Comparison of ENCODE assay signal across 22 mouse cellular contexts in genomic region chr6:114664716-114665115, GRCm38 (mm10). TPM values are rescaled to one million over a fixed set of nuclear protein-coding genes. Genes with fewer than 3 reads are reported as not detected.
DNase-seq lines count a peak whose midpoint lies in the region; ATAC-seq and TF ChIP-seq lines count a peak whose summit lies in the region.
"Had no signal": no experiment of that assay in that cellular context is flagged by ENCODE, and none has a peak within 500 bp of the region (broad histone marks: within the 10 kb centered on the region; RNA-seq: fewer than 3 reads in every experiment).

No protein-coding gene starts in this region.

- peaks cover 2% of the 10 kb centered on the region; the same call in 1 of the 2 replicates for H3K79me2 ChIP-seq in liver, adult 2 months (ENCODE audit: control insufficient read depth, insufficient read depth, low read length)

- TF ChIP-seq CTCF in liver, adult 2 months (IDR thresholded peaks at IDR 0.05; ENCODE audit: low read depth, low read length): no peak
- TF ChIP-seq CTCF in hindbrain, postnatal 0 days (IDR thresholded peaks at IDR 0.05; ENCODE audit: low read depth): no peak

- H3K27me3 ChIP-seq in heart, embryonic 12.5 days (replicated peaks): no peaks in the 10 kb centered on the region
- H3K27me3 ChIP-seq in liver, adult 2 months (ENCODE audit: control insufficient read depth, insufficient read depth, low read length): no peaks in the 10 kb centered on the region
- H3K27me3 ChIP-seq in hindbrain, postnatal 0 days (ENCODE audit: insufficient read depth, low read length): no peaks in the 10 kb centered on the region
- H3K27me3 ChIP-seq: CH12.LX, Patski had no signal

- no peaks in the 10 kb centered on the region for H3K36me3 ChIP-seq in heart, embryonic 12.5 days
- no peaks in the 10 kb centered on the region for H3K36me3 ChIP-seq in liver, adult 2 months (ENCODE audit: control insufficient read depth, insufficient read depth, low read length)
- H3K36me3 ChIP-seq in hindbrain, postnatal 0 days (ENCODE audit: insufficient read depth, low read length): no peaks in the 10 kb centered on the region

- no peak for TF ChIP-seq POLR2A in liver, adult 2 months (IDR thresholded peaks at IDR 0.05; ENCODE audit: extremely low read depth, insufficient read depth, low read length)

- H3K4me3 ChIP-seq in heart, embryonic 12.5 days: no peak overlapping the region
- no peak overlapping the region for H3K4me3 ChIP-seq in liver, adult 2 months (ENCODE audit: insufficient read depth, low read depth, low read length)
- no peak overlapping the region for H3K4me3 ChIP-seq in hindbrain, postnatal 0 days (ENCODE audit: low read length)

- no peak overlapping the region for H3K4me2 ChIP-seq in heart, embryonic 12.5 days
- no peak overlapping the region for H3K4me2 ChIP-seq in hindbrain, postnatal 0 days (ENCODE audit: low read depth, low read length)

- no peak overlapping the region for H3K27ac ChIP-seq in heart, embryonic 12.5 days (ENCODE audit: poor library complexity, severe bottlenecking)
- no peak overlapping the region for H3K27ac ChIP-seq in liver, adult 2 months (replicated peaks; ENCODE audit: insufficient read depth, low read depth, low read length)
- no peak overlapping the region for H3K27ac ChIP-seq in hindbrain, postnatal 0 days

- WGBS in heart, embryonic 12.5 days: 67% methylated on average over 2 of the region's 2 CpGs
- 82% methylated on average over 2 of the region's 2 CpGs for WGBS in liver, adult 2 months
- WGBS in hindbrain, postnatal 0 days: 87% methylated on average over 2 of the region's 2 CpGs

- no peak for ATAC-seq in heart, embryonic 12.5 days (ENCODE audit: insufficient number of reproducible peaks, low FRiP score)
- ATAC-seq in hindbrain, postnatal 0 days: no peak
- ATAC-seq: activated CD4-positive, CD25-positive, alpha-beta regulatory T cell, adult 4 months; CD4-positive, CD25-positive, alpha-beta regulatory T cell, adult 4 months; Patski had no signal

- H3K4me1 ChIP-seq in heart, embryonic 12.5 days (replicated peaks): peaks cover 9% of the 10 kb centered on the region
- peaks cover 18% of the 10 kb centered on the region for H3K4me1 ChIP-seq in liver, adult 2 months (ENCODE audit: control insufficient read depth, insufficient read depth, low read length)
- H3K4me1 ChIP-seq in hindbrain, postnatal 0 days (ENCODE audit: insufficient read depth, low read length): no peaks in the 10 kb centered on the region

- no peaks in the 10 kb centered on the region for H3K9me3 ChIP-seq in heart, embryonic 12.5 days (replicated peaks)
- H3K9me3 ChIP-seq in hindbrain, postnatal 0 days (ENCODE audit: low read length): no peaks in the 10 kb centered on the region
- H3K9me3 ChIP-seq: G1E had no signal

- DNase-seq in heart, adult 18-20 months: peak; percentile 51 to 52
- DNase-seq in heart, postnatal 36 days: peak; percentile 24 to 38
- DNase-seq in heart, adult 8-10 months (ENCODE audit: low spot score): no peak
- DNase-seq in liver, adult 2 months (ENCODE audit: extremely low read depth, low read depth, low spot score): peak; percentile 58
- DNase-seq in liver: no peak
- peak; percentile 85 for DNase-seq in adipocyte (ENCODE audit: low spot score)
- no peak for DNase-seq in hindbrain, postnatal 0 days (ENCODE audit: low spot score)
- DNase-seq: adrenal gland, adult 2 months; adrenal gland, adult 8-10 months; adrenal gland, postnatal 10 days; adrenal gland, postnatal 14 days; adrenal gland, postnatal 25 days; B cell, adult 2 months; cerebellum, adult 11 months; cerebellum, adult 11-12 months; cerebellum, adult 18-20 months had no signal

- H3K9ac ChIP-seq in heart, embryonic 12.5 days: no peak overlapping the region
- H3K9ac ChIP-seq in liver, adult 2 months (ENCODE audit: low read depth, low read length): no peak overlapping the region
- H3K9ac ChIP-seq in hindbrain, postnatal 0 days (replicated peaks; ENCODE audit: low read length): no peak overlapping the region

- intact Hi-C loops in heart, postnatal 36 days (cut with DNase I): no loop called here

RNA-seq across cellular contexts. Expression of gene Atg7, which starts 21.8 kb away (rescaled TPM):
- 10 to 100 TPM; 11.0 to 13.2 TPM for total RNA-seq in heart, adult 18-20 months (2021)
- polyA plus RNA-seq in heart, embryonic 12.5 days (2016; fragmentation: Nextera tagmentation; extraction: Ambion mirVana): 18.2 and 18.4 TPM in 2 replicates
- 10 to 100 TPM; 10.4 to 14.7 TPM for total RNA-seq in heart, postnatal 36 days (2021)
- 10 to 100 TPM; 11.5 to 13.1 (median 12.2) TPM for total RNA-seq in heart, adult 8-10 months (2022)
- total RNA-seq in liver, adult 2 months (2014; rRNA removed): 18.8 and 22.6 TPM in 2 replicates
- polyA plus RNA-seq in liver, adult 2 months (2012; rRNA removed): 31.7 and 36.7 TPM in 2 replicates
- 15.0 and 17.5 TPM in 2 replicates for total RNA-seq in hindbrain, postnatal 0 days (2014; rRNA removed)
- 15.9 and 16.6 TPM in 2 replicates for polyA plus RNA-seq in hindbrain, postnatal 0 days (2015; fragmentation: Nextera tagmentation; extraction: Ambion mirVana)

Comparison
In these comparisons a context has a peak if more than half of its experiments do, and no peak if none do; other contexts are left out.
1. DNase-seq: peak in heart, adult 18-20 months (2 of 2), heart, postnatal 36 days (2 of 2), liver, adult 2 months (single experiment) and adipocyte (single experiment); none in heart, adult 8-10 months (single experiment), liver (single experiment) and hindbrain, postnatal 0 days (single experiment).